Mouse (Mus musculus) skeletal muscle tissue, adult 2 months (tissue): ENCODE results near the gene Dvl3.

Source experiments
- DNase-seq: peaks from one replicate; pipeline ENCODE4 v3.0.0-alpha.2; 2012; ENCODE audit warnings: low read depth, low spot score

Dvl3 gene

DNA sequence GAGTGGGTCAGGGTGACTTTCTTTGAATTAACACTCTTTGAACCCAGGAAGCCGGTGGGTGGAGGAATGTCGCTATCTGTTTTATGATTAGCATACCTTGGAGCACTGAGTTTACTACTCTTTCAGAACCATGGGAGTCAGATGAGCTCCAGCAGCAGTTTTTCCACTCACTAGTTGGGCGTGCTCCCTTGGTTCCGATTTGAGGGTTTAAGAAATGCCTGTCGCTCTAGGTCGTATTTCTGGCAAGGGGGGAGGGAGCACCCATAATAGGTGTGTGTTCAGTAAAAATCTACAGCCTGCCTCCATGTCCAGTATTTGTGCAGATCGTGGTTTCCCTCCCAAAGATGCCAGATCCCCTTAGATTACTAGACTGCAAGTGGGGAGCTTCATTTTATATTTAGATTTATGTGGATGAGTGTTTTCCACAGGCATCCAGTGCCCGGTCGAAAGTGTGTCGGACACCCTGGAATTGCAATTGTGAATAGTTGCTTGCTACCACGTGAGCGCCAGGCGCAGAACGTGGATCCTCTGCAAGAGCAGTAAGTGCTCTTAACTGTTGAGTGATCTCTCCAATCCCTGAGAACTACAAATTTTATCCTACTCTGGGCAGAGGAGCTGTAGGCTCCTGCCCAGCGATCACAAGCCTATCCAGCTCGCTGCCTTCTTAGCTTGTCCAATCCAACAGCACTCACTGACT is 18.7 kb upstream of the Dvl3 start:
- no peak for DNase-seq

DNA sequence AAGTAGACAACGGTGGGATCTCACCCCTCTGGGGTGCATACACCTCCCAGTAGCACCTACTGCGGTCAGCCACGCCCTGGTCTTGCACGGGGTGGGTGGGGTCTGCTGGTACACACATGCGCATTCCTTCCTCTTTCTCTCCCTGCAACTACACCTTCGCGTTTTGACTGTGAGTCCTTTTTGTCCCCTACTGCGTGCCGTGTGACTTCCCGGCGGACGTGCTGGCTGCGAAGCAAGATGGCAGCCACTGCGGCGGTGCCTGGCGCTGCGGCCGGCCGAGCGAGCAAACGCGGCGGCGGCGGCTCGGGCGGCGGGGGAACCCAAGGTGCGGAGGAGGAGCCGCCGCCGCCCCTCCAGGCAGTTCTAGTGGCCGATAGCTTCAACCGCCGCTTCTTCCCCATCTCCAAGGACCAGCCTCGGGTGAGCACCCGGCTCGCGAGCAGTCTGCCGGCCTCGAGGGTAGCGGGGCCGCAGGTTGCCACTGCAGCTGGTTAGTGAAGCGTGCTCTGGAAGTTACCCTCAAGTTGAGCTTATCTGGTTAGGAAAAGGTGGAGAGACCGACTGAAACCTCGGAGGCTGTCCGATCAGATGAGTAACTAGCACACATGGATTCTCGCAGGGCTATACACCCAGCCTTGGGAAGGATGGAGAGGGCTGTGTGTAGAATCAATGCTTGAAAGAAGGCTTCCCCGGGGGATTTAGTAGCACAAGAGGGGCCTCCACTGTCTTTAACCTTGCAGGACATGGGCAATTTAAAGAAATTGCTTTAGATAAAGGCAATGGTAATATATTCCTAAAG is 17.9 kb upstream of the Dvl3 start, which contains the start of gene Eif2b5:
Gene Eif2b5, plus strand, starts transcription at position 141 of the 799 bp plus-strand sequence.
- peak; percentile 94 for DNase-seq

DNA sequence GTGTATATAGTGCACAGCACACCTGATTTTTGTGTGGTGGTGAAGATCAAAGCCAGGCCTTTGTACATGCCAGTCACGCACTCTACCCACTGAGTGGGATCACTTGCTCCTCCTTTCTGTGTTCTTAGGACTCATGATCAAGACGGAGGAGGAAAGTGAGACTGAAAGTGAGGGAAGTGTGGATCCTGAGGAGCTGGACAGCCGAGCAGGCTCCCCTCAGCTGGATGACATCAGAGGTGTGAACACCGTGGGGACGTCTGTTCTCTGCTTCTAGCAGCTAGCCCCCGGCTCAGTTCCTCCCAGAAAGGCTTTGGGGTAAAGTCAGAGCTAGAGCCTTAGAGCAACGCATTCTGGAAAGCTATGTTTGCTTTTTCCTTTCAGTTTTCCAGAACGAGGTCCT is 10.8 kb upstream of the Dvl3 start:
- no peak for DNase-seq

DNA sequence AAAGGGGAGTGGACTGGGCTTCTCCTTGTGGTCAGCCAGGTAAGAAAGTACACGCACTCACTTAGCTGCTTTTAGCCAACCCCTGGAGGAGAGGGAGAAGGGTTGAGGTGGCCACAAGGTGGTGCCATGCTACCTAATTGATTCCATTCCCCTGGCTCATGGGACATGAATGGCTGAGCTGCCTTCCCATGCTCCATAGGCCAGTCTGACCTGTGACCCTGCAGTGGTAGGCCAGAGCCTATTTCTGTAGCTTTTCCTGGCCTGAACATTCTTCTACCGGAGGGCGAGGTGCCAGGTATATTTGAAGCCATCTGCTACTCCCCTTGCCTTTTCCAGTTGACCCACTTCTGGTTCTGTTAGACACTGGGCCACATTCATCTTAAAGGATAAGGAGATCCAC is 7.4 kb upstream of the Dvl3 start:
- DNase-seq, result no peak

DNA sequence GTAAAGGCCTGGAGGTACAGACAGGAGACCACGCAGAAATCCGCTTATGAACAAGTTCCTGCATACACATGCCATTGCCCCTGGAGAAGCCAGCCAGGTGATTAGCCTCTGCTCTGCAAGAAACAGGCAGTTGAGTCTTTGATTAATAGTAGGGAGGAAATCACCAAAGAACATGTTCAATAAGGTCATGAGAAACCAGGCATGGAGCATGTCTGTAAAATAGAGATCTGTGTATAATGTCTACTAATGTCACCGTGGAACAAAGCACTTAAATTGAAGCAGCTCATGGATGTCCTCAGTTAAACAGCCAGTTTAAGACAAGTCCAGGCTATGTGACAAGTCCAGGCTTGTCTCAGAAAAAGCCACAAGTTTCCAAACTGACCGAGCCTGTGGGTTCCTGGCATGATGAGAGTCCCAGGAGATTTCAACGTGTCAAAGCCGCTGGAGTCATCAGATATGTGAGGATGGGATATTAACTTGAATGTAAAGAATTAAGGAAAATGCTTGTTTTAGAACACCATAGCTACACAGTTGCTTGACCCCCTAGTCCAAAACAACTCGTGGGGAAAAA is 5.4 kb upstream of the Dvl3 start:
- DNase-seq, result no peak

DNA sequence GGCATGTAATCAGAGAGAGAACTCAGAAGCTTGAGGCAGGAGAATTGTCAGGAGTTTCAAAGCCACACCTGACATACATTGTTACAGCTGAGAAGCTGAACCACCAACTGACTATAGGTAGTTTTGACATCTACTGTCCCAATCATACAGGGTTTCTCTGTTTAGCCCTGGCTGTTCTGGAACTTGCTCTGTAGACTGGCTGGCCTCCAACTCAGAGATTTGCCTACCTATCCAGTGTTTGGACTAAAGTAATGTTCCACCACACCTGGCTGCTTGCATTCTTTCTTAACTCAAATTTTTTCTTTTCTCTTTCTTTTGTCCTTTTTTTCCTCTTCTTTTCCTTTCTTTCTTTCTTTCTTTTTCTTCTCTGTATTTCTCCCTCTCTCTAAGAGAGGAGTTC is 750 bp upstream of the Dvl3 start:
- DNase-seq, result no peak

DNA sequence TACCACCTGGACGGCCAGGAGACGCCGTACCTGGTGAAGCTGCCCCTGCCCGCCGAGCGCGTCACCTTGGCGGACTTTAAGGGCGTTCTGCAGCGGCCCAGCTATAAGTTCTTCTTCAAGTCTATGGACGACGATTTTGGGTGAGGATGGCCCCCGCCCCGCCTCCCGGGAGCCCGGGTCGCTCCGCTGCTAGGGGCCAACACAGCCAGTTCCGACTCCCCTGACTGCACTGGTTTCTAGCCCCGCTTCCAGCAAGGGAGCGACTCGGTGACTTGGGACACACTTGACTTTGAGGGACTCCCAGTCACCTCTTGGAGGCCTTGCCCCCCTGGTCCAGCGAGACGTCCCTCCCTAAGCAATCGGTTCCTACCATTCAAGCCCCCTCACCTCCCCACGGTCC is 434 bp downstream of the Dvl3 start:
- no peak for DNase-seq

DNA sequence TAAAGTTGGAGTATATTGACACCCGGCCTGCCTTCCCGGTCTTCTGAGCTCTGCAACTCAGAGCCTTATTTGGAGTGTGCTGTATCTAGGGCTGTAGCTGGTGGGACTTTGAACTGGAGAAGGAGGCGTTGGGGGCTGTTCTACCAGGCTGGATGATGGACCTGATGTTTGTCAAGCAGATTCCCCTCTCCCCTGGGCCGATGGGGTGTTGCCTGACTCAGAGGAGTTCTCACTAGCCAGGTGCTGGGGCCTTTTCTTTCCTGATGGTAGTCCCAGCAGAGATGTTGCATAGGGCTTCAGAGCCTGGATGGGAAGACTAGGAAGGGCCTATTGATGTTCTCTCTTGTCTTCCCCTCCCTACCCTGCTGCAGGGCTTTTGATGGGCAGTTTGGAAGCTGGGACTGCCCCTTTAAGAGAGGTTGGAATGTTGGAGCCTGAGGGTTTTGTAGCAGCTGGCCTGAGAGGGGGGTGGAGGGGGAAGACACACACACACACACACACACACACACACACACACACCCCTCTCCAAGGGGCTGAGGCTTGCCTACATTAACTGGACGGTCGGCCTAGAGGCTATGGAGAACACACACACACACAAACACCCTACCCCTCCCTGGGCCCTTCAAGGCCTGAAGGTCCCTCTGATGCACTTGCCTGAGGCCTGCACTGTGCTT is 1.1 kb downstream of the Dvl3 start:
- DNase-seq, result no peak

DNA sequence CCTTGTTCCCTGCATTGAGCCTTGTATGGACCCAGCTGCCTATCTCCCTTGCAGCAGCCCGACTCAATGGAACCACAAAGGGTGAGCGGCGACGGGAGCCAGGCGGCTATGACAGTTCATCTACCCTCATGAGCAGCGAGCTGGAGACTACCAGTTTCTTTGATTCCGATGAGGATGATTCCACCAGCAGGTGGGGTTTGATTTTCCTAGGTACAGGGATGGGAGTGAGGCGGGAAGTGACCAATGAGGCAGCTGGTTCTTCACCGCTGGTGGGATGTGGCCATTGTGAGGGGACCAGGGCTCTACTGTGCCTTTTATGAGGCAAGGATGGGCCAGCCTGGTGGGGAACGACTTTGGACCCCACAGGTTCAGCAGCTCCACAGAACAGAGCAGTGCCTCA is 7.1 kb downstream of the Dvl3 start:
- no peak for DNase-seq

DNA sequence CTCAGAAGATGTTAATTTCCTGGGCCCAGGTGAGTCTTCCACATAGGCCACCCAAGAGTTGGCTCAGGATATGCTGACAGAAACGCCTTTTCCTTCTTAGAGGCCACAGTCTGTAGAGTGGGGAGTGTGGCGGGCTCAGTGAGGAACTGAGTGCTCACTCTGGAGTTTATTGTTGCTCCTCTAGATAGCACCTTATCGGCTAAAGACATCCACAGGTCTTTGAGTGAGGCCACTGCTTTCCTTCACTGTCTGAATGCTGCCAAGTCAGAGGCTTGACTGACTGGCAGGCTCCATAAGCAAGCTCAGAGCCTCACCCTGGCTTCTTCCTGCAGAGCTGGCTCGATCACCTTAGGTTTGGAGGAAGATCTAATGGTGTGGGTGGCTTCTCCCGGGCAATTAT is 12.0 kb downstream of the Dvl3 start:
- no peak for DNase-seq

DNA sequence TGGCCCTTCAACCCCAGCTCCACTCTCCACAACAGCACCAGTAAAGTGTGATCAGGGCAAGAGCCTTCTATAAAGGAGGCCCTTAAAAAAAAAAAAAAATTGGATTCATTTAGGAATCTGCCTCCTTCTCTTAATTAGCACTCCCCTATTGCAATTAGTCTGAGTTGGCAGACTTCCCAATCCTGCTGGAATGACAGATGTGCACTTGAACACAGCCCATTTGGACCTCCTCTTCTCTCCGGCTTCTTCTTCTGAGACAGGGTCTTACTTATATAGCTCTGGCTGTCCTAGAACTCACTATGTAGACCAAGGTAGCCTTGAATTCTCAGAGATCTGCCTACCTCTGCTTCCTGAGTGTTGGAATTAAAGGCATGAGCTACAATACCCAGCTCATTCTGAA is 12.6 kb downstream of the Dvl3 start:
- DNase-seq, result no peak

DNA sequence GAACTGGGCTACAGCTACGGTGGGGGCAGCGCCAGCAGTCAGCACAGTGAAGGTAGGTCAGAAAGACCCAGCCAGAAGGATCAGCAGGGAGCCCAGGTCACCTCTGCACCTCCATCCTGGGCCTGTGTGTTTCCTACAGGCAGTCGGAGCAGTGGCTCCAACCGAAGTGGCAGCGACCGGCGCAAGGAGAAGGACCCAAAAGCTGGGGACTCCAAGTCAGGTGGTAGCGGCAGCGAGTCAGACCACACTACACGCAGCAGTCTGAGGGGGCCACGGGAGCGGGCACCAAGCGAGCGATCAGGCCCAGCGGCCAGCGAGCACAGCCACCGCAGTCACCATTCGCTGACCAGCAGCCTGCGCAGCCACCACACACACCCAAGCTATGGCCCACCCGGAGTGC is 14.2 kb downstream of the Dvl3 start:
- DNase-seq, result no peak

DNA sequence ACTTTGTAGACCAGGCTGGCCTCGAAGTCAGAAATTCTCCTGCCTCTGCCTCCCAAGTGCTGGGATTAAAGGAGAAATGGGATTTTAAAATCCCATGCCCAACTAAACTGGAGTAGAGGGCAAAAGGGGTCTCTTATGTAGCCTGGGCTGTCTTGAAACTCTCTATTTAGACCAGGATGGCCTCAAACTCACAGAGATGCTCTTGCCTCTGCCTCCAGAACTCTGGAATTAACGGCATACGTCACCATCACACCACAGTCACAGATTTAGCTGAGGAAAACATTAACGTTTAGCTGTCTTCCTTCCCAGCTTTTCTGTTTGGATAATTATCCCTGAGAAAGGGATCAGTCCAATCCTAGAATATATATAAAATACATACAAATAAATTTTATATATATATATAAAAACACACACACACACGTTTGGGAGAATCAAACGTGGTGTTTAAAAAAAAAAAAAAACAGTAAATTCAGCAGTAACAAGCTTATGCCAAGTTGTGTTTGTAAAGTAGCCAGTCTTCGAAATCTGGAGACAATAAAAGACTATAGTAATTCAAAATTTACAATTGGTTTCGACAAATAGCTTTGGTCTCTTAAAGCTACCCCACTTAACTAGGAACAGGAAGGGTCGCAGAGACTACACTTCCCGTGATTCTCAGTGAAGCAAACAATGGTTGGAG is 18.0 kb downstream of the Dvl3 start:
- DNase-seq, result no peak

DNA sequence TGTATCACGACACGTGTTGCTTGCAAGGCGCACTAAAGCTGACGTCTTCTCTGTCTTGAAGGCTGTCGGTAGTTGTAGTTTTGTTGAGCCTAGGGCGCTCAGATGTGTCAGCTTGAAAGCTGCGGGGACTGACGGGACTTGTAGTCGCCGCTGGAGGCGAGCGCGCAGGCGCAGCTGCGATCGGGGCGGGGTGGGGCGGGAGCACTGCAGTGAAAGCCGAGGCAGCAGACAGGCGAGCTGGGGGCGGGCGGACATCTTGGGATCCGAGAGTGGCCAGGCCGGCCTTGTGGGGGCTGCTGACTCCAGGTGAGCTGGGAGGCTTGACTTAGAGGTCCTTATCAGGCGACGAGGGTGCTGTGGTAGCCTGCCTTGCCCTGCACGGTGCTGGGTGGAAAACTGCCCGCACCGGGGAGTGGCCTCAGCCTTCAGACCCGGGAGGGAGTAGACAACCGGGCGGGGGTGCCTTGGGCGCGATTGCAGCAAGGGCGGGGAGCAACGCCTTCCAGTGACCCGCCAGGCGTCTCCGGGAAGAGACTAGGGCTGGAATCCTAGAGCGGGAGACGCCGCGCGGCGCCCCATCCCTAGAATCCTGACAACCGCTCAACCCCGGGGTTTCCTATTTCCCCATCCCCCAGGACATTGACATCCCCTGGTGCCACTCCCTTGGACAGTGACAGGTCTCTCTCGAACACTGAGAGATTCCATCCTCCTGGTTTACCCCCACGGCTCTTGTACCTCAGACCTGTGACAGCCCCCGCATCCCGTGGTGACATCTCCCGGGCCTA is 18.7 kb downstream of the Dvl3 start, which contains the start of gene Ap2m1:
Gene Ap2m1, plus strand, starts transcription at position 183 of the 785 bp plus-strand sequence.
- DNase-seq, result peak; percentile 100

DNA sequence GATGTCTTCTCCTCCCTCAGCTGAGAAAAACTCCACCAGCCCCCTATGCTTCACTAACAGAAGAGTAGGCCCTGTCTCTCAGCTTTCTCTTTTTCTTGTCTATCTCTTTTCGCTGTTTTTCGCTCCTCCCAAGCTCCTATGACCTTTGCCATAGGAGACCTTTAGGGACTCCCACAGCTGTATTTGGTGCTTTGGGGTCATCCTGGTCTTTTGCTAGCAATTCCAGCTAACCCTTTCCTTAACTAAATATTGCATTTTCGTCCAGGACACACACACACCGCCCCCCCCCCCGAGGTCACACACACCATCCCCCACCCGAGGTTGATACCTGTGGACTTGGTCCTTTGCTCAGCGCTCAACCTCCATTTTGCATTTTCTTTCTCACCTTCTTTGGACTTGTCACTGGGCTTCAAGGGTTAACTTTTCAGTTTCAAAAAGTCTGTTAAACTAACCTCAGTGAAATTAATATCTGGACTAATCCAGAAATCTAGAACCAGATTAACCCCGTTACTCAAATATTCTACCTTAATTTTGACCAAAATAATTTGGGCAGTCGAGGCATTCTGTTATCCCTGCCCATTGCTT is 19.4 kb downstream of the Dvl3 start:
- no peak for DNase-seq

DNA sequence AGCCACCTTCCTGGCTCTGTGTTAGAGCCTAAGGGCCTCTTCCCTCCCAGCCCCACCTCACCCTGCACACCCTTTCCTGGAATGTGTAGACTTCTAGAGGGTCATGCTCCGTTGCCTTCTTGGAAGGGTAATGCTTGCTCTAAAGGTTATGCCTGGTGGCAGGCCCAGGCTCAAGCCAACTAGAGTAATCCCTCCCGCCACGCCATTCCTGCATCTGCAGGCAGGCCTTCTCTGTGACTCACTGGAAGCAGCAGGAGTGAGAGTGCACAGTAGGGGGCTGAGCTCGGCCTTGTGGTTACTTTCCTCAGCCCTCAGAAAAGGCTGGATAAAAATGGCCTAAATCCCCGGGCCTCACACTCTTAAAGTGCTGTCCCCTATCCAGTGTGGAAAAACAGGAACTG is 20.3 kb downstream of the Dvl3 start:
- DNase-seq, result no peak

DNA sequence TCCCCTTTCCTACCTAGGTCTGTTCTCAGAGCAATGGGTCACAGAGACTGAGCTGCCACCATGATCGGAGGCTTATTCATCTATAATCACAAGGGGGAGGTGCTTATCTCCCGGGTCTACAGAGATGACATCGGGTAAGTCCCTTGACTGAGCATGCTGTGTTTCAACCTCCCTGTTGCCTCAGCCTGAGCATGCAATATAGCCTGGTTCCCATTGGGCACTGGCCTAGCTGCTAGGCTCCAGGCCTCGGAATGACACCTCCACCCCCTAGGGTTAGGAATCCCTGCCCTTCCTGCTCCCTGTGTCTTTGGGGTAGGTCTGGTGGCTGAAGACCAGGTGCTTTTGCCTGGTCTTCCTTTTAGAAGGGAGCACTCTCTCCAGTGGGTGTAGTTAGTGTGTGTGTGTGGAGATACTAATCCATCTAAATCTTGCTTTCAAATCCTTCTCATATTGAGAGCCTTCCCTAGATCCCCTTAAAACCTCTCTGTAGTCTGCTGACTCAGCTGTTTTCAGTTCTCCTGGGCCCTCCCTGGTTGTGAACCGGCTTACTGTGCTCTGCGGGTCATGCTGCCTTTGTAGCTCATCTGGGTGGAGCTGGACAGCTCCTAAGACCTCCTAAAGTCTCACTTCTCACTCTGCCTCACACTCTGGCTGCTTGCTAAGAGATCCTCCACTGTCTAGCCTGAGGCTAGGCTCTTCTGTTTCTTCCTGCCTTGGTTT is 21.0 kb downstream of the Dvl3 start:
- no peak for DNase-seq

DNA sequence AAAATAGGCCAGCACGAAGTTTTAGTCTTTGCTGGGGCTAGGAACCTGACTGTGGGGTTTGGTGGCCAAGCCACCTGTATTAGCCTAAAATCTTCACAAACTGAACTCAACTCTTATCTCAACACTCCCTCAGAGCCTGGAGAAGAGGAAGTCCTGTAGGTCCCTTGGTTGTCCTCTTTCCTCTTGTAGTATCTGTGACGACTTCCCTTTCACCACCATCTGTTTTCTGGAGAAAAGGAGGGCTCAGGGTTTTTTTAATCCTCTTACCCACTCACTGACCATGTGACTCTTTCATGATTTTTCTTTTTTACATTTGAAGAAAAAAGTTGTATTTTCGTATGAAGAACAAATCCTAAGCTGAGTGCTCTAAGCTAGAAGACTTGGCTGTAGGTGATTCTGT is 22.9 kb downstream of the Dvl3 start:
- DNase-seq, result no peak

DNA sequence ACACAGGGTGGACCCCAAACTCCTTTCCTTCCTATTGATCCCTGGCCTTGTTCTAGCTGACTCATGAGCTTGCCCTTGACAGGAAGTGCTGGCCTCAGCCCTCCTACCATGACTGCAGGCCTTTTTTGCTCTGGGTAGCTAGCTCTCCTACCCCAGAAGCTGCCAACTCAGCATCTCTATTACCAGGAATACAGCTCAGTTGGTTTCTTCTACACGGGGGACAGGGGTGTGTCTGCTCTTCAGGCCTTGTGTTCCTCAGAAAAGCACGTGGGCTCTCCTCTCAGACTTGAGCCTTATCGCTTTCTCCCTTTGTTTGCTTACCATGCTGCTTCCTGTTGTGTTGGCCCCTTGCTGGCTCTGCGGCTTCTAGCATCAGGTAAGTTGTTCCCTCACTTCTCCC is 23.7 kb downstream of the Dvl3 start:
- no peak for DNase-seq

DNA sequence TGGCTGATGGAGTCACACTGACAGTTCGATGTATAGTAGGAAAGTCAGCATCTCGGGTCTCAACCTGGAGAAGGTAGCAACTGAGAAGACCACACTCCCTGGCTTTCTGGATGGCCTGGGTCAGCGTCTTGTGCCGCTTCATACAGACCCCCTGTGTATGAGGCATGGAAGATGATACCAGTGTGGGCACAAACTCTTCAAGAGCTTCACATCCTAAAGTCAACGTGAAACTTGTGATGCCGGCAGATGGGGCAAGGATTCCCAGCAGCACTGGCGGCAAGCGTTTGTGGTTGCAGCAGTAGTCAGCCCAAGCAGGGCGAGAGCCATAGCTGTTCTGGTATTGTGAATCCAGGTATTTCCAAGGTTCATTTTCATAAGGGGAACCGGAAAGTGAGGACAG is 28.9 kb downstream of the Dvl3 start:
- no peak for DNase-seq
